Mouse (Mus musculus) embryonic facial prominence, embryonic 14.5 days (tissue): ENCODE measurements around the gene Trappc2l. TPM values are rescaled to one million over a fixed set of nuclear protein-coding genes. Genes with fewer than 3 reads are reported as not detected.

ENCODE experiments used
- ATAC-seq: fragments of 200-750 bp; cut with Nextera tagmentation; 2 replicates; pipeline ENCODE4 v1.8.0; 2017; ENCODE audit warnings: low read depth, moderate number of reproducible peaks, moderate TSS enrichment
- DNase-seq: peaks from one replicate; pipeline ENCODE4 v3.0.0-alpha.2; 2015; ENCODE audit warnings: low spot score
- H3K27ac ChIP-seq: fragments of 300-500 bp; sonication (generic); replicated peaks from 2 replicates; pipeline ENCODE4 v1.5.1; 2014; ENCODE audit warnings: low read depth, mild to moderate bottlenecking, low read length, moderate library complexity
- H3K27me3 ChIP-seq: fragments of 300-500 bp; sonication (generic); replicated peaks from 2 replicates; pipeline ENCODE4 v1.6.1; 2014; ENCODE audit warnings: low read length; ENCODE audit not compliant: control insufficient read depth, insufficient read depth
- H3K36me3 ChIP-seq: fragments of 300-500 bp; sonication (generic); 2 replicates; pipeline ENCODE4 v1.6.1; 2014; ENCODE audit warnings: low read length, mixed read lengths; ENCODE audit not compliant: control insufficient read depth, insufficient read depth
- H3K4me1 ChIP-seq: fragments of 300-500 bp; sonication (generic); 2 replicates; pipeline ENCODE4 v1.6.1; 2014; ENCODE audit warnings: antibody characterized with exemption, low read length; ENCODE audit not compliant: control insufficient read depth, insufficient read depth
- H3K4me2 ChIP-seq: fragments of 300-500 bp; sonication (generic); 2 replicates; pipeline ENCODE4 v1.6.1; 2014; ENCODE audit warnings: low read depth, mild to moderate bottlenecking, low read length, moderate library complexity, mixed read lengths
- H3K4me3 ChIP-seq: fragments of 300-500 bp; sonication (generic); 2 replicates; pipeline ENCODE4 v1.5.1; 2014; ENCODE audit warnings: low read depth, mild to moderate bottlenecking, low read length
- H3K9ac ChIP-seq: fragments of 300-500 bp; sonication (generic); 2 replicates; pipeline ENCODE4 v1.6.1; 2014; ENCODE audit warnings: low read depth, mild to moderate bottlenecking, low read length, moderate library complexity, mixed read lengths
- H3K9me3 ChIP-seq: fragments of 300-500 bp; sonication (generic); 2 replicates; pipeline ENCODE4 v1.6.1; 2016; ENCODE audit warnings: low read length; ENCODE audit not compliant: control insufficient read depth
- WGBS: fragments of 180-500 bp; shearing (Covaris S2); extraction: QIAGEN DNeasy Blood & Tissue Kit; methylation state at CpG from one replicate; pipeline ENCODE4 v1.1.7; 2014; 5-methylcytosine and 5-hydroxymethylcytosine counted together
- polyA plus RNA-seq: library from polyadenylated mRNA; unstranded; fragments of >200 nt; fragmentation: Nextera tagmentation; extraction: Ambion mirVana; gene quantifications from 2 replicates; pipeline ENCODE4 v1.2.1, GENCODE M21; 2014

Gene Trappc2l
- polyA plus RNA-seq = 66.7 and 74.5 TPM in 2 replicates

DNA sequence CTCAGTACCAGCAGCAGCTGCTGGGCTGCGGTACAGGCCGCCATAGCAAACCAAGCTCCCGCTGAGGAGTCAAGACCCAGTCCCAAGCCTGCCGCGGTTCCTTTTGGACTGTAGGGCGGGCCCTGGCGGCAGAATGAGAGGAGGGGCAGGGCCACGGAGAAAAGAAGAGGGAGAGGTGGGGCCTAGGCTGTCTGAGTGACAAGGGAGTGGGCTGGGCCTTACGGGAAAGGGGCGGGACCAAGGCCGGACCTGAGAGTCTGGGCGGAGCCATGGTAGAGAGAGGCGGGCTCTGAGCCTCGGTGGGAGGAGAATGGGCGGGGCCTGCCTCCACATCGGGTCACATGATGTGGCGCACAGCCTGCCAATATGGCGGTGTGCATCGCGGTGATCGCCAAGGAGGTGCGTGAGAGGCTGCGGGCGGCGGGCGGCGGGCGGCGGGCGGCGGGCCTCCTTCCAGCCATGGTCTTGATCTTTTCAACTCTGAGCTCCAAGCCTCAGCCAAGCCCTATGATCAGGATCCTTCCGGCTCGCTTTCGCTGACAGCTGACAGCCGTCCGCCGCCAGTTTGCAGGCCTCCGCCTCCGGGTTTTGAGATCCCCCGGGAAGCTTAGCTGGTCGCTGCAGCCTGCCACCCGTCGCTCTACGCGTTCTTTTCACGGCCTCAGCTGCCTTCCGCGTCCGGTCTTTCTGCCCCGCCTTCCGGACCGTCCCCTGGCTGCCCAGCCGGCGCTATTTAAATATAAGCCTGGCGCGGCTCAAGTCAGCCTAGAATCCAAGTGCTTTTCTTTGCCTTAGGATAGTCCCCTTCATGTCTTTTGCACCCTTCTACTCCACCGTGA, at the start of gene Trappc2l, which contains the start of gene Galns:
TSS of gene Trappc2l (plus strand) at position 346 of the 839 bp plus-strand sequence.
TSS of gene Galns (minus strand) at position 169 of the 839 bp plus-strand sequence.
- ATAC-seq = peak; percentile 97

DNA sequence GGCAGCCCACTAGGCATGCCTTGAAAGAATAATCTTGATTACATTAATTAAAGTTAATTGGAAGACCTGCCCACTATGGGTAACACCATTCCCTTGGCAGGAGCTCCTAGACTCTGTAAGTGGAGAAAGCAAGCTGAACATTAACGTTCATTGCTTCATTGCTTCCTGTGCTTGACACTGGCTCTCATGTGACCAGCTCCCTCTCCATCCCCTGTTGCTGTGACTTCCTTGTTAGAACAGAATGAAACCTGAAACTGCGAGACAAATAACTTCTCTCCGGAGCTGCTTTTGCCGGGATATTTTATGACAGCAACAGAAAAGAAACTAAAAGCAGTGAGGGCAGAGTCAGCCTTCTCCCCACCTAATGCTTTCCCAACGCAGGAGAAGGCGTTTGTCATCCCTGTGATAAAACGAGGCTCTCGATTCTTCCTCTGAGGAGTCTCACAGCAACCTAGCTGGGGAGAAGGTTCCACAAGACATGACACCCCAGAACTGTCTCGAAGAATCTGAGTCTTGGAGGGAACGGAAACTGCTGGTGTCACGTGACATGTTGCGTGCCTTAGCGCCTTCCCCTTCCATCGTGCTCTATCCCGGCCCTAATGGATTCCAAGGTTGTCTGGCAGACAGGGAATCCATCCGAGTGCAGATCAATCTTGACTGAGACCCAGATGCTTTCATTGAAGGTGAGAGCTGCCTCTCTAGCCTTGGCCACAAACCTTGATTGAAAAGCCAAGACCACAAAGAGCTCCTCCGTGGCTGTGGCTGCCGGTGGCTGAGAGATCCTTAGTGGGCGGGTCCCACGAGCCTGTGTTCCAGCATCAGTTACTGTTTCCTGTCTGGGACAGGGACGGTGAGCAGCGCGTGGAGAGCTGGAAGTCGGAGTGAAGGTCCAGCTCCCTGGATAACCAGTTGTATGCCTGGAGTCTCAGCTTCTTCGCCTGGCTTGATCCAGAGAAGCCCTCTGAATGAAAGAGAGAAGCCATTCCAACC, 46.8 kb upstream of the Trappc2l start:
- no peak overlapping the region for H3K9ac ChIP-seq
- 75% methylated on average over 25 of the region's 25 CpGs for WGBS
- no peak overlapping the region for H3K4me3 ChIP-seq
- H3K4me2 ChIP-seq = no peak overlapping the region
- no peaks in the 10 kb centered on the region for H3K9me3 ChIP-seq
- DNase-seq = no peak
- peaks cover 16% of the 10 kb centered on the region for H3K4me1 ChIP-seq
- H3K27ac ChIP-seq = no peak overlapping the region
- ATAC-seq = no peak
- H3K36me3 ChIP-seq = peaks cover 7% of the 10 kb centered on the region; the same call in 1 of the 2 replicates
- H3K27me3 ChIP-seq = no peaks in the 10 kb centered on the region

More for the DNA sequence above, at the start of gene Trappc2l, which contains the start of gene Galns:
- H3K4me2 ChIP-seq = peak within 1 kb of the TSS; percentile 91
- WGBS = under 1% methylated on average over 37 of the region's 57 CpGs
- H3K27me3 ChIP-seq = no peaks in the 10 kb centered on the region
- peaks cover 11% of the 10 kb centered on the region for H3K4me1 ChIP-seq
- no peaks in the 10 kb centered on the region for H3K36me3 ChIP-seq
- H3K9me3 ChIP-seq = no peaks in the 10 kb centered on the region
- peak; percentile 99 for DNase-seq
- H3K27ac ChIP-seq = peak within 1 kb of the TSS; percentile 72
- H3K4me3 ChIP-seq = peak within 1 kb of the TSS; percentile 79
- peak within 1 kb of the TSS; percentile 79 for H3K9ac ChIP-seq

DNA sequence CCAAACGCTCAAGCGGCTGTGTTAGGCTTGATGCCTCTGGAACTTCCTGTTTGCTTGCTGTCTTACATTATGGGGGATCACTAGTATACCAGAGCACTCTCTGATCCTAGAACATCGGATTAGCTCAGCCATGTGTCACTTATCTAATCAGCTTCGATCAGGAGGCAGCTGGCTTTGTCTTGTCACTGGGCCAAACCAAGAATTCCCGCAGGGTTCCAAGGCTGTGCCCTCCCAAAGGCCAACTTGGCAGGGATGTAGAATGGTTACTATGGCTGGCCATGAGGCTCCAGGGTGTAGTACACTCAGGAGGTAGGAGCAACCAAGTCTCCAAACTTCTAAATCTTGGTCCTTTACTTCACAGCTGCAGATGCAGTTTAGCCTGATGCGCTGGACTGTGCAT, 44.7 kb upstream of the Trappc2l start:
- Histone ChIP-seq H3K27me3 (no peaks in the 10 kb centered on the region), H3K4me3 (peak overlapping the region; percentile 92), H3K27ac (peak overlapping the region; percentile 93), H3K9me3 (no peaks in the 10 kb centered on the region), H3K9ac (peak overlapping the region; percentile 97), H3K4me2 (peak overlapping the region; percentile 82), H3K36me3 (peaks cover 28% of the 10 kb centered on the region), H3K4me1 (peaks cover 16% of the 10 kb centered on the region)
- WGBS = 22% methylated on average over 6 of the region's 6 CpGs
- ATAC-seq (no peak), DNase-seq (no peak)

DNA sequence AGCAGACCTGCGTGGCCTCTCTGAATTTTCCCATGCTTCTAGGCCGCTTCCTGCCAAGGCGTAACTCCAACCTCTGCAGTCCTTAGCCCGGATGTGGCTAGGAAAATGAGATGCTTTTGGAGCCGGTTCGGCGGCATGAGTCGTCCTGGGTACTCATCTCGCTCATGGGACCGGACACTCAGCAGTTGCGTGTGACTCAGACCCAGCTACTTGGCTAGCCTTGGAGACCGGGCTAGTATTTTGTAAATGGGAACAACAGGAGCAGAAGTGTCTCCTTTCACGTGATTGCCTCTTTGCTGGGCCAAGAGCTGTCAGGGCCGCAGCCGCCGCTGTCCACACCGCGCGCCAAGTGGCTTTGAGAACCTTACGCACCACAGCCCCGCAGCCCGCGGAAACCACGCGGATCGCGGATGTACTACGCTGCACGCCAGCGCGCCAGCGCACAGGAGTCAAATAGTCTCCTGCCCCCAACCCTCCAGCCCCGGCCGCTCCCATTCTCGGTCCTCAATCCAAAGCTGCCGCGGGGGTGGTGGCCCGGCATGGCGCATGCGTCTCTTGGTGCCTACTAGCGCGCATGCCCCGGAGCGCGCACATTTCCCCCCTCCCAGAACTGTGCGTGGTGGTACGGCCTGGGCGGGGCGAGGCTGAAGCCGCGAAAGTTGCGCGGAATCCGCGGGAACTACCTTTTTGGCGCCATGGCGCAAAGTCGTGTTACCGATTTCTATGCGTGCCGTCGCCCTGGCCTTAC, 43.9 kb upstream of the Trappc2l start, which contains the start of gene Cdt1:
TSS of gene Cdt1 (plus strand) at position 655 of the 748 bp plus-strand sequence.
- no peaks in the 10 kb centered on the region for H3K9me3 ChIP-seq
- peaks cover 16% of the 10 kb centered on the region for H3K4me1 ChIP-seq
- peak within 1 kb of the TSS; percentile 82 for H3K4me2 ChIP-seq
- peak within 1 kb of the TSS; percentile 93 for H3K27ac ChIP-seq
- H3K9ac ChIP-seq = peak within 1 kb of the TSS; percentile 97
- peaks cover 36% of the 10 kb centered on the region for H3K36me3 ChIP-seq
- WGBS = under 1% methylated on average over 48 of the region's 62 CpGs
- DNase-seq = peak; percentile 98
- ATAC-seq = peak; percentile 96
- no peaks in the 10 kb centered on the region for H3K27me3 ChIP-seq
- peak within 1 kb of the TSS; percentile 92 for H3K4me3 ChIP-seq

GRCm38 (mm10) chr8:122568109-122568504, 43.3 kb upstream of the Trappc2l start:
- WGBS = 1% methylated on average over 23 of the region's 34 CpGs
- H3K4me2 ChIP-seq = peak overlapping the region; percentile 82
- H3K9ac ChIP-seq = peak overlapping the region; percentile 97
- H3K4me3 ChIP-seq = peak overlapping the region; percentile 92
- H3K9me3 ChIP-seq = no peaks in the 10 kb centered on the region
- H3K27ac ChIP-seq = peak overlapping the region; percentile 93
- ATAC-seq (peak; percentile 24), DNase-seq (no peak)
- peaks cover 16% of the 10 kb centered on the region for H3K4me1 ChIP-seq
- no peaks in the 10 kb centered on the region for H3K27me3 ChIP-seq
- H3K36me3 ChIP-seq = peaks cover 40% of the 10 kb centered on the region

DNA sequence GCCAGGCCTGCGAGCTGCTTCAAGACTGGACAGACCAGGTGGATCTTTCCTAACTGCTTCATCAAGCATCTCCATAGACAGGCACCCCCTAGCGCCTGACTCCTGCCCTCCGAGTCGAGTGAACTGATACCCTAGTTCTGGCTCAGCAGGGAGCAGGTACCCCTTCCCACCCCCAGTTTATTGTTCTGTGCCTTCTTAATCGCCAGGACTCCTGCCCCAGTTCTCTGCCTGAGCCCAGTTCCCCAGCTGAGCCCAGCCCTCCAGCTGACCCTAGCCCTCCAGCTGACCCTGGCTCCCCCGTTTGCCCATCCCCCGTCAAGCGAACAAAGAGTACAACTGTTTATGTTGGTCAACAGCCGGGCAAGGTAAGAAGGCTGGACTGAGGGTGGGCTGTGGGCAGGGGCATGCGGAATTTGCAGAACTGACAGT, 42.5 kb upstream of the Trappc2l start:
- ATAC-seq (no peak), DNase-seq (peak; percentile 47)
- H3K27ac ChIP-seq = no peak overlapping the region; the same call in 1 of the 2 replicates
- 8% methylated on average over 10 of the region's 10 CpGs for WGBS
- peak overlapping the region; percentile 92 for H3K4me3 ChIP-seq
- H3K4me2 ChIP-seq = peak overlapping the region; percentile 82
- H3K4me1 ChIP-seq = peaks cover 16% of the 10 kb centered on the region
- H3K9me3 ChIP-seq = no peaks in the 10 kb centered on the region
- H3K27me3 ChIP-seq = no peaks in the 10 kb centered on the region
- peak overlapping the region; percentile 97 for H3K9ac ChIP-seq
- H3K36me3 ChIP-seq = peaks cover 48% of the 10 kb centered on the region

DNA sequence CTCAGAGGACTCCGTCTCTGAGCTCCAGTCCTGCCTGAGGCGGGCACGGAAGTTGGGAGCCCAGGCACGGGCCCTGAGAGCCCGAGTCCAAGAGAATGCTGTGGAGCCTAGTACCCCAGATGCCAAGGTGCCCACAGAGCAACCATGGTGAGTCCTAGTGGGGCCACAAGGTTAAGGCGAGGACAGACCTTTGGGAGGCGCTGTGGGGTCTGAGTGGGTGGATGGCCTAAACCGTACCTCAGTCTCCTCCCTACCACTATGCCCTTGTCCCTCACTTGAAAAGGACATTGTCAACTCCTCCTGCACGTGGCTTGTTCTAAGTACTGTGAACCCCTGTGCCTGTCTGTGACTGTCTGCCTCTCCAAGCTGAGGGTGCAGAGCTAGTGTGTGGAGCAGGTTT, 42.1 kb upstream of the Trappc2l start:
- ATAC-seq = no peak
- Histone ChIP-seq H3K4me1 (peaks cover 16% of the 10 kb centered on the region), H3K27ac (no peak overlapping the region), H3K4me3 (peak overlapping the region; percentile 92), H3K4me2 (peak overlapping the region; percentile 82), H3K9me3 (no peaks in the 10 kb centered on the region), H3K36me3 (peaks cover 52% of the 10 kb centered on the region), H3K27me3 (no peaks in the 10 kb centered on the region), H3K9ac (peak overlapping the region; percentile 97)
- WGBS = 53% methylated on average over 7 of the region's 9 CpGs
- no peak for DNase-seq
